Mouse (Mus musculus): ENCODE data around the gene P3h3. TPM values are rescaled to one million over a fixed set of nuclear protein-coding genes. Genes with fewer than 3 reads are reported as not detected.
"Not testable (repeated sequence)": the region's sequence is repeated elsewhere in the genome, so short reads cannot be mapped to it uniquely, and the experiment has no call there.

Gene P3h3
- polyA plus RNA-seq, 1 experiment from 2014 or later, result 13.4 TPM

DNA sequence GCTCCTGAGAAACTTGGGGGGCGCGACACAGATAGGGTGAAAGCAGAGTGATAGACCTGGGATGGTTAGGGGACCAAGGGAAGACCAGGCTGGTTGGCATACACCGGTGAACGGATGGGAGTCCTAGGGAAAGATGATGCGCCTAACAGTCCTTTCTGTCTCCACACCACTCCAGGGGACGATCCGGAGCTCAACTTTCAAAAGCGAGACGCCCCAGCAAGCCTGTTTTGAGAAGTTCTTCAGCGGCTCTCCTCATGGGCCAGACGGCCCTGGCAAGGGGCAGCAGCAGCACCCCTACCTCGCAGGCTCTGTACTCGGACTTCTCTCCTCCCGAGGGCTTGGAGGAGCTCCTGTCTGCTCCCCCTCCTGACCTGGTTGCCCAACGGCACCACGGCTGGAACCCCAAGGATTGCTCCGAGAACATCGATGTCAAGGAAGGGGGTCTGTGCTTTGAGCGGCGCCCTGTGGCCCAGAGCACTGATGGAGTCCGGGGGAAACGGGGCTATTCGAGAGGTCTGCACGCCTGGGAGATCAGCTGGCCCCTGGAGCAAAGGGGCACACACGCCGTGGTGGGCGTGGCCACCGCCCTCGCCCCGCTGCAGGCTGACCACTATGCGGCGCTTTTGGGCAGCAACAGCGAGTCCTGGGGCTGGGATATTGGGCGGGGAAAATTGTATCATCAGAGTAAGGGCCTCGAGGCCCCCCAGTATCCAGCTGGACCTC, 48.3 kb downstream of the P3h3 start:
- peak overlapping the region; percentile 67 for H3K4me3 ChIP-seq
- WGBS, result under 1% methylated on average over 35 of the region's 35 CpGs
- H3K9me3 ChIP-seq, result no peaks in the 10 kb centered on the region
- peaks cover 52% of the 10 kb centered on the region for H3K4me1 ChIP-seq
- no peaks in the 10 kb centered on the region for H3K27me3 ChIP-seq (ENCODE audit: insufficient read depth, poor library complexity, severe bottlenecking)
- DNase-seq (ENCODE audit: low spot score), result peak; percentile 94
- peaks cover 28% of the 10 kb centered on the region for H3K36me3 ChIP-seq
- peak overlapping the region; percentile 94 for H3K27ac ChIP-seq

DNA sequence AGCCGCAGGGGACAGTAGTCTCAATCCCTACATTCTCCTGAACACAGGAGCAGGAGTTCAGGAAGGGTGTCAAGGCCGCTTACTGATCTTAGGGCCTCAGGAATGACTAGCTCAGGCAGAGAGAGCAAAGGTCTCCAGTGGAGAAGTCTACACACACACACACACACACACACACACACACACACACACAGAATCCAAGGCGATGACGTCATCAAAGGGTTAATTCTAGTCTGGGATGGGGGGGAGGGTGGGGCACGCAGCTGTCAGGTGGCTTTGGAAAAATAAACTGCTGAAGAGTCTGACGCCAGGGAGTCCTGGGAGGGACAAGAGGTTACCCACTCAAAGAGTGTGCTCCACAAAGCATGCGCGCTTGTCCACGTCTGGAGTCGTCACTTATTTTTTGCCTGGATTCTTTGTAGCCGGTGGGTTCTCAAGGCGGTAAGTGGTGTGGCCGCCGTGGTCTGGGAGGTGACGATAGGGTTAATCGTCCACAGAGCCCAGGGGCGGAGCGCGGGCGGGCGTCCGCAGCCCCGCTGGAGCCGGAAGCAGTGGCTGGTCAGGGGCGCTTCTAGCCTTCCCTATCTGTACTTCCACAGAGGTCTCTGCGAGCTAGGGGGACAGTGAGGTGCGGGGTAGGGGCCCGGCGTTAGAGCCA, 49.1 kb downstream of the P3h3 start, which contains the start of gene Spsb2:
TSS of gene Spsb2 (plus strand) at position 304 of the 655 bp plus-strand sequence.
- Histone ChIP-seq H3K27ac (peak within 1 kb of the TSS; percentile 94), H3K4me1 (peaks cover 50% of the 10 kb centered on the region), H3K36me3 (peaks cover 28% of the 10 kb centered on the region), H3K9me3 (no peaks in the 10 kb centered on the region), H3K27me3 (ENCODE audit: insufficient read depth, poor library complexity, severe bottlenecking) (no peaks in the 10 kb centered on the region), H3K4me3 (peak within 1 kb of the TSS; percentile 67)
- WGBS, result 3% methylated on average over 29 of the region's 29 CpGs
- DNase-seq (ENCODE audit: low spot score), result peak; percentile 94

DNA sequence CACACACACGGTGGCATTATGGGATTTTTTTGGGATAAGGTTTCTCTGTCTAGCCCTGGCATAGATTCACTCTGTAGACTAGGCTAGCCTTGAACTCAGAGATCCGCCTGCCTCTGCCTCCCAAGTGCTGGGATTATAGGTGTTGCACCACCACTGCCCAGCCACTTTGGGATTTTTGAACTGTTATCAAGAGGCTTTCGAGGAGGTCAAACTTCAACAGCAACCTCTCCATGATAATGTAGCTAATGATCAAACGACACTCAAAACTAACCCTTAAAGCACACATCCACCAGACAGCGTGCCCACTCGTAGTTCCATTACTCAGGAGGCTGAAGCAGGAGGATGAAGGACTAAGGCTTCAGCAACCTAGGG, 49.6 kb downstream of the P3h3 start:
- peaks cover 28% of the 10 kb centered on the region for H3K36me3 ChIP-seq
- DNase-seq (ENCODE audit: low spot score), result no peak
- peaks cover 50% of the 10 kb centered on the region for H3K4me1 ChIP-seq
- peak overlapping the region; percentile 67 for H3K4me3 ChIP-seq
- H3K9me3 ChIP-seq, result no peaks in the 10 kb centered on the region
- WGBS, result 67% methylated on average over 6 of the region's 6 CpGs
- H3K27ac ChIP-seq, result peak overlapping the region; percentile 94
- H3K27me3 ChIP-seq (ENCODE audit: insufficient read depth, poor library complexity, severe bottlenecking), result no peaks in the 10 kb centered on the region

DNA sequence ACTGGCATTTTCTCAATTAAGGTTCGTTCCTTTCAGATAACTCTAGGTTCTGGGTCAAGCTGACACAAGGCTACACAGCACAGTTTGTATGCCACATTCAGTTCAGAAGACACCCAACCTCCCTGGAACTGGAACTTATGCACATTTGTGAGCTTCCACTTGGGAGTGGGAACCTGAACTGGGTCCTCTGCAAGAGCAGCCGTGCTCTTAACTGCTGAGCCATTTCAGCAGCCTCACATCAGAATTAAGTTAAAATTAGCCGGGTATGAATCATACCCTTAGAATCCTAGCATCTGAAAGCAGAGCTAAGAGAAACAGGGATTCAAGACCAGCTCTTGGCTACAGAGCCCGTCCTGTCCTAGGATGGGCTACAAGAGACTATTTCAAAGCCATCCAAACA, 50.2 kb downstream of the P3h3 start:
- peaks cover 24% of the 10 kb centered on the region for H3K36me3 ChIP-seq
- peaks cover 45% of the 10 kb centered on the region for H3K4me1 ChIP-seq
- no peaks in the 10 kb centered on the region for H3K9me3 ChIP-seq
- peak overlapping the region; percentile 94; the same call in 1 of the 2 replicates for H3K27ac ChIP-seq
- WGBS, result 74% methylated on average over 4 of the region's 4 CpGs
- H3K27me3 ChIP-seq (ENCODE audit: insufficient read depth, poor library complexity, severe bottlenecking), result no peaks in the 10 kb centered on the region
- H3K4me3 ChIP-seq, result peak overlapping the region; percentile 4; the same call in 1 of the 2 replicates
- DNase-seq (ENCODE audit: low spot score), result no peak

DNA sequence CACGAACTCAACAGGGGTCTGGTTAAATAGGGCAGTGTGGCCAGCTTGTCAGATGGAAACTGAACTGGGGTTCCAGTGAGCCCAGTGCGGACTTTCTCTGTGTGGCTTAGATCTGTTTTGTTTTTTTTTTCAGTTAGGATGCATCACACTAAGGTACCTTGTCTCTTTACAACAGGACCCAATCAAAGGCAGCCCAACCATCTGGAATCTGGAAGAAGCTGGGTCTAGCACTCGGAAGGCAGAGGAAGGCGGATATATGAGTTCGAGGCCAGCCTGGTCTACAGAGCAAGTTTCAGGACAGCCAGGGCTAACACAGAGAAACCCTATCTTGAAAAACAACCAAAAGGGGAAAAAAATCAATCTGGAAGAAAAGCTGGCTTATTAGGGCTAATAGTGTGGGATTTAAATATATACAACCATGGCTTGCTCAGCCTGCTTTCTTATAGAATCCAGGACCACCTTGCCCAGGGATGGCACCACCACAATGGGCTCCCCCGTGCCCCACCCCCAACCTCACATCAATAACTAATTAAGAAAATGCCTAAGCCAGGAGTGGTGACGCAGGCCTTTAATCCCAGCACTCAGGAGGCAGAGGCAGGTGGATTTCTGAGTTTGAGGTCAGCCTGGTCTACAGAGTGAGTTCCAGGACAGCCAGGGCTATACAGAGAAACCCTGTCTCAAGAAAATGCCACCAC, 51.0 kb downstream of the P3h3 start:
- Histone ChIP-seq H3K27me3 (ENCODE audit: insufficient read depth, poor library complexity, severe bottlenecking) (no peaks in the 10 kb centered on the region), H3K4me1 (peaks cover 37% of the 10 kb centered on the region), H3K36me3 (peaks cover 17% of the 10 kb centered on the region), H3K27ac (peak overlapping the region; percentile 95), H3K4me3 (peak overlapping the region; percentile 69), H3K9me3 (no peaks in the 10 kb centered on the region)
- WGBS, result 76% methylated on average over 7 of the region's 7 CpGs
- no peak for DNase-seq (ENCODE audit: low spot score)

DNA sequence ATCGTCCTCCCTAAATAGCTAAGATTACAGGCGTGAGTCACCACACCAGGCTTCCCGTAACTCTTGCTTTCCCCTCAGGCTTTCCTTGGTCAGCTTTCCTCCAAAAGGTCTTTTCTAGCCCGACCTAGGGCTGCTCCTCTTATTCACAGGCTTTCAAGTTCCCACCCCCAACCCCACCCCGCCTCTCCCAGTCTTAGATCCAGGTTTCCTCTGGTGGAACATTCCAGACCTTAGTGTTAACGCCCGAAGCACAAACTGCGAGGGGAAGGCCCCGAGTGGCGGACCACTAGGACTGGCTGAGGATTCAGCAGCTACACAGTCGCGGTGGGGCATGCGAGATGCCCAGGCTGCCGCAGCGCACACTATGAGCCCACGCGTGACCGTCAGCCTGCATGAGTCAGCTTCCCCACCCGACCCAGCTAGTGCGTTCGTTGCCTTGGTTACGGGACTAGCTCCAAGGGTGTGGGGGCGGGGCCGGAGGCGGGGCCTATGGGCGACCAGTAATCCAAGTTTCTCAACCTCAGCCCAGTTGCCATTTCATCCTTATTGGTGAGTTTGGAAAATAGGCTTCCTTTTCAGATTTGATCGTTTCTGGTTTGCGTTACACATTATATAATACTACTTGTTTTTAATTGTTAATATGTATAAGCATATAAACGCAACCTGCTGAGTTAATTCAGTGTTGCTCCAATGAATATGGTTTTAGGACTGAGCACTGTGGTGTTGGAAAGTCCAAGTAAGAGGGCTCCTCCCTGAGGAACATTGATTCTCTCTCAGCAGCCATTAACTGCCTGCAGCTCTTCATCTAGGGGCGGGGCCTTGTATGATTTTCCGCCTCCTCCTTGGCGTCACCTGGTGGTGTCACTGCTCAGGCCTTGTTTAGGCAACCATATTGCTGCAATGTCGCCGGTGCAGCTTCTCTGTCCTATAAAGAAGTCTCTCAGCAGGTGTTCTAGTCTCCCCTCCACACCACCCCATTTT, 51.9 kb downstream of the P3h3 start:
- Histone ChIP-seq H3K27ac (peak overlapping the region; percentile 95), H3K4me1 (peaks cover 37% of the 10 kb centered on the region), H3K4me3 (peak overlapping the region; percentile 69), H3K36me3 (peaks cover 8% of the 10 kb centered on the region), H3K27me3 (ENCODE audit: insufficient read depth, poor library complexity, severe bottlenecking) (no peaks in the 10 kb centered on the region), H3K9me3 (no peaks in the 10 kb centered on the region)
- WGBS, result 1% methylated on average over 34 of the region's 34 CpGs
- peak; percentile 98 for DNase-seq (ENCODE audit: low spot score)

DNA sequence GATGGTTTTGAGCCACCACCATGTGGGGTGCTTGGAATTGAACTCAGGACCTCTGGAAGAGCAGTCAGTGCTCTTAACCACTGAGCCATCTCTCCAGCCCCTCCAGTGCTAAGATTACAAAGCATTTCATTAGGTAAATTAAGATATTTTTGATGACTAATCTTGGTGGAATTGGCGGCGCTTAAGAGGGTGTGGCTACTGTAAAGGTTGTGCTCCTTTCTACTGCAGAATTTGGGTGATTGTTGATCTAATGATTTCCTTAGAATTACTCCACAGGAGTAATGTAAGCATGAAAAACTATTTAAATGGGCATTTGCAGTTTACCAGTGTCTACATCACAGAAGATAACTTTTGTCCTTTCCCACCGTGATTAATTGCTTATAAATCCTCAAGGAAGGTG, 53.2 kb downstream of the P3h3 start:
- Histone ChIP-seq H3K4me1 (peaks cover 26% of the 10 kb centered on the region), H3K27ac (no peak overlapping the region), H3K4me3 (no peak overlapping the region), H3K36me3 (no peaks in the 10 kb centered on the region), H3K9me3 (no peaks in the 10 kb centered on the region), H3K27me3 (ENCODE audit: insufficient read depth, poor library complexity, severe bottlenecking) (no peaks in the 10 kb centered on the region)
- DNase-seq (ENCODE audit: low spot score), result no peak
- WGBS, result 88% methylated on average over 3 of the region's 3 CpGs

DNA sequence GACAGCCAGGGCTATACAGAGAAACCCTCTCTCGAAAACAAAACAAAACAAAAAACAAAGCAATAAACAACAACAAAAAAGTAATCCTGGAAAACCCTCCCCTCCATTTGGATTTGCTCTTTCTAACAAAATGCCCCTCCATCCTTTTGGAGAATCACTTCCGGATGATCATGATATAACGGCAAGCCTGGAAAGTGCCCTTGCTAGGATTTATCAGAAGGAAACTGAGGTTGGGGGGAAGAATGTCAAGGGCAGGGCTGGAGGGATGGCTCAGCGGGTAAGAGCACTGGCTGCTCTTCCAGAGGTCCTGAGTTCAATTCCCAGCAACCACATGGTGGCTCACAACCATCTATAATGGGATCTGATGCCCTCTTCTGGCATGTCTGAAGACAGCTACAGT, 53.9 kb downstream of the P3h3 start:
- H3K4me1 ChIP-seq, result peaks cover 21% of the 10 kb centered on the region
- not testable (repeated sequence) for H3K27me3 ChIP-seq (ENCODE audit: insufficient read depth, poor library complexity, severe bottlenecking); H3K9me3 ChIP-seq; DNase-seq (ENCODE audit: low spot score); H3K27ac ChIP-seq; H3K36me3 ChIP-seq; H3K4me3 ChIP-seq
- WGBS, result 90% methylated on average over 4 of the region's 4 CpGs

DNA sequence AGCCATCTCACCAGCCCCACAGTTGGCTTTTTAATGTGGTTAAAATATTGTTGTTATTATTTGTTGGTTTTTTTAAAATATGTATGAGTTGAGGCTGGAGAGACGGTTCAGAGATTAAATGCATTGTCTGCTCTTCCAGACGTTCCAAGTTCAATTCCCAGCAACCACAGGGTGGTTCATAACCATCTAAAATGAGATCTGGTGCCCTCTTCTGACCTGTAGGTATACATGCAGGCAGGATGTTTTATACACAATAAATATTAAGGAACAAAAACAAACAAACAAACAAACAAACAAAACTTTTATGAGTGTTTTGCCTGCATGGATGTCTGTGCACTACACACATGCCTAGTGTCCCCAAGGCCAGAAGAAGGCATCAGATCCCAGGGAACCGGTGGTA, 54.5 kb downstream of the P3h3 start:
- DNase-seq (ENCODE audit: low spot score), result no peak
- 73% methylated on average over 3 of the region's 3 CpGs for WGBS
- peaks cover 15% of the 10 kb centered on the region for H3K4me1 ChIP-seq
- no peak overlapping the region for H3K4me3 ChIP-seq
- no peaks in the 10 kb centered on the region for H3K36me3 ChIP-seq
- no peaks in the 10 kb centered on the region for H3K27me3 ChIP-seq (ENCODE audit: insufficient read depth, poor library complexity, severe bottlenecking)
- no peak overlapping the region for H3K27ac ChIP-seq
- H3K9me3 ChIP-seq, result no peaks in the 10 kb centered on the region

DNA sequence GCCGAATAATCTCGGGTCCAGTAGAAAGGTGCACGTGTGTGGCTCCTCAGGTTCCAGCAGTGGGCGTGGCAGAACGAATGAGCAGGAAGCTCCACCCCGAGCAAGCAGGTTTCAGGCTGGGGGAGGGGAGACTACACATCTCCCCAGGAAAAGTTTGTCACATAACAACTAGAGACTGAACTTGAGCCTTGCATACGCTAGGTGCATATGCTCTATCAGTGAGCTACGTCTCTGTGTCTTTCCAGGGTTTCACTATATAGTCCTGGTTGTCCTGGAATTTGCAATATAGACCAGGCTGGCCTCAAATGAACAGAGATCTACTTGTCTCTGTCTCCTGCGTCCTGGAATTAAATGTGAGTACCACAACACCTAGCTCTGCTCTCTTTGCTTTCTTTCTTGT, 55.2 kb downstream of the P3h3 start:
- DNase-seq (ENCODE audit: low spot score); H3K9me3 ChIP-seq; H3K27me3 ChIP-seq (ENCODE audit: insufficient read depth, poor library complexity, severe bottlenecking); H3K36me3 ChIP-seq; H3K4me1 ChIP-seq: not testable (repeated sequence)
- 9% methylated on average over 7 of the region's 9 CpGs for WGBS
- H3K27ac ChIP-seq, result peak overlapping the region; percentile 62
- H3K4me3 ChIP-seq, result peak overlapping the region; percentile 45

DNA sequence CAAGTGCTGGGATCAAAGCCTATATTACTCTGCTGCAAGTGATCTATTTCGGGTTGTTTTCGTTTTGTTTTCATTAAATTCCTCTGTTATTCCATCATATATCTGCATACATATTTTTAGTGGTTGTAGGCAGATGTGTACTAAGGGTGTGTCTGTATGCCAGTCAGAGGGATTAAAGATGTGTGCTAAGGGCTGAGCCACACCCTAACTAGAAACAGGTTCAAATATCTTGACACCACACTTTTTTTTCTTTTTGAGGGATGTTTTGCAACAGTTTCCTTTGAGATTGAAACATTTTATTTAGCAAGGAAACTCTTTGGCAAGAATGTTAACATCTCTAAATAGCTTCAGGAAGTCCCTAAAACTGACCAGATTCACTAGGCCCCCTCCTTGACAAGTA, 61.4 kb downstream of the P3h3 start:
- Histone ChIP-seq H3K4me1 (no peaks in the 10 kb centered on the region), H3K27me3 (ENCODE audit: insufficient read depth, poor library complexity, severe bottlenecking) (no peaks in the 10 kb centered on the region), H3K36me3 (no peaks in the 10 kb centered on the region), H3K9me3 (no peaks in the 10 kb centered on the region), H3K27ac (no peak overlapping the region), H3K4me3 (no peak overlapping the region)
- 79% methylated on average over 2 of the region's 2 CpGs for WGBS
- no peak for DNase-seq (ENCODE audit: low spot score)

DNA sequence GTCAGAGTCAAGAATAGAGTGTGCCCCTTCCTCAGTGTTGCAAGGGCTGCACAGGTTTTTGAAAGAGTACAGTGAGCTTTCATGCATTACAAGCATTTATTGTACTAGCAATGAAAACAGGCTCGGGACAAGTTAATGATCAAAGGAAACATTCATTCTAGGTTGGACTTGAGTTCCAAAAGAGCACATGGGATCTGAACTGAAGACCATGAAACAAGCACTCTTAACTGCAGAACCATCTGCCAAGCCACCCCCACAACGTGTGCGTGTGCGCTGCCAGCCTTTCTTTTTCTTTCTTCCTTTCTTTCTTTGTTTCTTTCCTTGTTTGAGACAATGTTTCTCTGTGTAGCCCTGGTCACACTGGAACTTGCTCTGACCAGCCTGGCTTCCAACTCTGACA, 61.8 kb downstream of the P3h3 start:
- no peak overlapping the region for H3K4me3 ChIP-seq
- no peak for DNase-seq (ENCODE audit: low spot score)
- H3K36me3 ChIP-seq, result no peaks in the 10 kb centered on the region
- 84% methylated on average over 4 of the region's 4 CpGs for WGBS
- no peaks in the 10 kb centered on the region for H3K27me3 ChIP-seq (ENCODE audit: insufficient read depth, poor library complexity, severe bottlenecking)
- H3K27ac ChIP-seq, result no peak overlapping the region
- no peaks in the 10 kb centered on the region for H3K4me1 ChIP-seq
- H3K9me3 ChIP-seq, result no peaks in the 10 kb centered on the region

All from heart, embryonic 10.5 days (tissue).